Mouse (Mus musculus) hindbrain, embryonic 11.5 days (tissue): ENCODE measurements at regions not wholly inside any gene's neighbourhood (a gene's known extent, or its start where the extent isn't known, plus 50 kb on each side); places are given as distances from the start of the nearest gene placed in this dataset.

Experiments used
- ATAC-seq: fragments of 200-750 bp; cut with Nextera tagmentation; 2 replicates; pipeline ENCODE4 v1.8.0; 2017; ENCODE audit warnings: mild to moderate bottlenecking, moderate TSS enrichment, moderate library complexity; ENCODE audit not compliant: low FRiP score
- DNase-seq: peaks from one replicate; pipeline ENCODE4 v3.0.0-alpha.2; 2015; ENCODE audit warnings: low spot score
- H3K27ac ChIP-seq: fragments of 300-500 bp; sonication (generic); 2 replicates; pipeline ENCODE4 v1.5.1; 2014; ENCODE audit warnings: mild to moderate bottlenecking, low read depth, low read length
- H3K27me3 ChIP-seq: fragments of 300-500 bp; sonication (generic); 2 replicates; pipeline ENCODE4 v1.6.1; 2014; ENCODE audit warnings: mild to moderate bottlenecking, low read length, moderate library complexity, mixed read lengths; ENCODE audit not compliant: control insufficient read depth, insufficient read depth
- H3K36me3 ChIP-seq: fragments of 300-500 bp; sonication (generic); 2 replicates; pipeline ENCODE4 v1.6.1; 2014; ENCODE audit warnings: mild to moderate bottlenecking, low read length, moderate library complexity, mixed read lengths; ENCODE audit not compliant: control insufficient read depth, insufficient read depth
- H3K4me1 ChIP-seq: fragments of 300-500 bp; sonication (generic); replicated peaks from 2 replicates; pipeline ENCODE4 v1.6.1; 2014; ENCODE audit warnings: low read length, mixed read lengths; ENCODE audit not compliant: control insufficient read depth, insufficient read depth
- H3K4me2 ChIP-seq: fragments of 300-500 bp; sonication (generic); replicated peaks from 2 replicates; pipeline ENCODE4 v1.6.1; 2014; ENCODE audit warnings: mild to moderate bottlenecking, low read depth, low read length
- H3K4me3 ChIP-seq: fragments of 300-500 bp; sonication (generic); 2 replicates; pipeline ENCODE4 v1.5.1; 2014; ENCODE audit warnings: low read depth, low read length
- H3K9ac ChIP-seq: fragments of 300-500 bp; sonication (generic); 2 replicates; pipeline ENCODE4 v1.6.1; 2014; ENCODE audit warnings: low read depth, low read length
- H3K9me3 ChIP-seq: fragments of 300-500 bp; sonication (generic); 2 replicates; pipeline ENCODE4 v1.6.1; 2016; ENCODE audit warnings: low read length; ENCODE audit not compliant: control insufficient read depth
- WGBS: fragments of 180-500 bp; shearing (Covaris S2); extraction: QIAGEN DNeasy Blood & Tissue Kit; methylation state at CpG from one replicate; pipeline ENCODE4 v1.1.7; 2014; 5-methylcytosine and 5-hydroxymethylcytosine counted together

- H3K4me2 ChIP-seq, result peak overlapping the region; percentile 76
- H3K9ac ChIP-seq, result peak overlapping the region; percentile 60
- DNase-seq (peak; percentile 84), ATAC-seq (peak; percentile 98)
- peak overlapping the region; percentile 60 for H3K4me3 ChIP-seq
- no peak overlapping the region for H3K27ac ChIP-seq
- WGBS, result 1% methylated on average over 45 of the region's 45 CpGs
- H3K9me3 ChIP-seq, result no peaks in the 10 kb centered on the region
- no peaks in the 10 kb centered on the region for H3K36me3 ChIP-seq
- no peaks in the 10 kb centered on the region for H3K27me3 ChIP-seq
- H3K4me1 ChIP-seq, result peaks cover 2% of the 10 kb centered on the region; the same call in 1 of the 2 replicates
These were observed 59.7 kb upstream of the Gdi2 start for GRCm38 (mm10) chr13:3477997-3478728.
